Mouse (Mus musculus) MEL (cell line): ENCODE results near the gene Sdr39u1.

ENCODE experiments used
- ELF1 ChIP-seq: IDR thresholded peaks from 2 replicates; pipeline ENCODE4 v1.6.1; 2014; ENCODE audit warnings: low read depth, mild to moderate bottlenecking, inconsistent platforms, low read length, improper control_type of control experiment, moderate library complexity
- GATA1 ChIP-seq: IDR thresholded peaks from 2 replicates; pipeline ENCODE4 v1.6.1; 2011; ENCODE audit warnings: low read depth, low read length, improper control_type of control experiment

GRCm38 (mm10) chr14:55878316-55878940, 21.7 kb downstream of the Sdr39u1 start:
- TF ChIP-seq ELF1, result no peak
- no peak for TF ChIP-seq GATA1
